Mouse (Mus musculus) olfactory bulb, adult 2 months (tissue): ENCODE results near the gene Tagln2. TPM values are rescaled to one million over a fixed set of nuclear protein-coding genes. Genes with fewer than 3 reads are reported as not detected.

Source experiments
- H3K27ac ChIP-seq: fragments of 200-500 bp; 2 replicates; pipeline ENCODE4 v1.5.1; 2012; ENCODE audit warnings: low read depth, low read length; ENCODE audit not compliant: insufficient read depth
- H3K4me1 ChIP-seq: fragments of 200-500 bp; 2 replicates; pipeline ENCODE4 v1.6.1; 2012; ENCODE audit warnings: low read length; ENCODE audit not compliant: control insufficient read depth, insufficient read depth
- H3K4me3 ChIP-seq: fragments of 200-500 bp; 2 replicates; pipeline ENCODE4 v1.5.1; 2012; ENCODE audit warnings: mild to moderate bottlenecking, low read depth, low read length, moderate library complexity; ENCODE audit not compliant: insufficient read depth
- CTCF ChIP-seq: fragments of 200-500 bp; IDR thresholded peaks from 2 replicates; pipeline ENCODE4 v1.5.1; 2012; ENCODE audit warnings: low read depth, mild to moderate bottlenecking, low read length, moderate library complexity; ENCODE audit not compliant: insufficient read depth
- POLR2A ChIP-seq: fragments of 200-500 bp; IDR thresholded peaks from 2 replicates; pipeline ENCODE4 v1.6.1; 2012; ENCODE audit warnings: mild to moderate bottlenecking, low read depth, low read length, moderate library complexity; ENCODE audit not compliant: insufficient read depth
- WGBS: fragments of 180-500 bp; shearing (Covaris S2); methylation state at CpG from one replicate; pipeline ENCODE4 v1.1.7; 2018; 5-methylcytosine and 5-hydroxymethylcytosine counted together
- polyA plus RNA-seq: library from polyadenylated mRNA; stranded (reverse); fragments of >200 nt; gene quantifications from 2 replicates; pipeline ENCODE4 v1.2.4, GENCODE M21; 2012; ENCODE audit warnings: low replicate concordance; ENCODE audit not compliant: missing spikeins, insufficient read depth, insufficient read length

Gene Tagln2
- polyA plus RNA-seq, 1 experiment = not detected

DNA sequence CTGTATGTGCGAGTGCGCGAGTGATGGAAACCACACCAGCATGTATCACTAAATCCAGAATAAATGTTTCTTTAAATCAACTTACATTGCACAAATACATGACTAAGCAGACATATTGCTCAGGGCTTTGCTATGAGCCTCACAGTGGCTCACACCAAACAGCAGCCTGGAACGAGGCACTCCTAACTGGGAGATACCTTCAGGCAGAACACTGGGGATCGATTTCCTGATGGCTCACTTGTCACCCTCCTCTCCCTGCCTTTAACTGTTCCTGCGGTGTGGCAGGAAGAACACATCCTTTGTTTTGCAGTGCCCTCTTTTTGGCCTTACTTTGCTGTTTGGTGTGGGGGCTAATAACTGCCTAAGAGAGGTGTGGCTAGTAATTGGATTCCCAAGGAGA lies 19.8 kb downstream of the Tagln2 start:
- TF ChIP-seq POLR2A = no peak
- no peak for TF ChIP-seq CTCF
- Histone ChIP-seq H3K27ac (no peak overlapping the region), H3K4me1 (peaks cover 7% of the 10 kb centered on the region), H3K4me3 (no peak overlapping the region)
- WGBS = 74% methylated on average over 6 of the region's 6 CpGs

DNA sequence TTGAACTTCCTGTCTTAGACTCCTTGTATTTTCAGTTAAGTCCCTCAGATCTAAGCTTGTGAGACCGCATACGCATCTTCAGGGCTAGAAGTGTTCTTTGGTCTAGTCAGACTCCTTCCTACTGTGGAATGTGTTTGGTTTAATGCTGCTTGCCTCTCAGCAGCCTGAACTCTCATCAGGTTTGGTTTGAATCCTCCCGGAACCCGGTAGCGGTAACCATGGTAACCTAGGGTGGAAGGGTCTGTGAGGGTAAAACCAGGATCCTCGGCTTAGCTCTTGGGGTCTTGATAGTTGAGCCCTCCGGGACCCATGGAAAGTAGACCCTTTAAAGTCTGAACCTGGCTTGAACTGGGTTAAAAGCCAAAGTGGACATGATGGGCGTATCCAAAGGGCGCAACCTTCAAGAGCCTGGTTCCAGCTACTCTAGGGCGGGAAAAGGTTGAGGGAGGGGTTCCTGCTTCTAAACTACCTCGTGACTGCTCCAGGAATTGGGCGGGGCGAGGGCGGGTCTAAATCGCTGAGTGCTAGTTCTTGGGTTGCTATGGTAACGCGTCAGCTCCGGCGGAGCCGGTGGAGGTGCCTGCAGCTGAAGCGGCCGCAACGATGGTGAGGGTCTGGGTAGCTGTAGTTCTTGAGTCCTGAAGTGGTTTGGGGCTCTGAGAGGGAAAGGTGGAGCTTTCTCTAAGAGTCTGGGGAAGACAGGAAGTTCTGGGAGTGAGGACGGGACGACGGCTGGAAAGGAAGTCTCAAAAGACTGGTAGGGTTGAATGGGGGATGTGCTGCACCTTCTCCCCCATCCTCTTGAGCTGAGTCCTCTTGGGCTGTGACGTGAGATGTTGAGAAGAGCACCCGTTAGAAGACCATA lies 21.0 kb downstream of the Tagln2 start, which contains the start of gene Cfap45:
TSS of gene Cfap45 (plus strand) at position 226 of the 865 bp plus-strand sequence.
- Histone ChIP-seq H3K4me1 (peaks cover 10% of the 10 kb centered on the region), H3K27ac (no peak within 1 kb of the TSS), H3K4me3 (peak within 1 kb of the TSS; percentile 51)
- TF ChIP-seq POLR2A = no peak
- TF ChIP-seq CTCF = no peak
- 2% methylated on average over 28 of the region's 28 CpGs for WGBS

- WGBS = 76% methylated on average over 7 of the region's 7 CpGs
- H3K4me3 ChIP-seq = no peak overlapping the region
- no peak for TF ChIP-seq CTCF
- no peak for TF ChIP-seq POLR2A
- H3K27ac ChIP-seq = no peak overlapping the region
- peaks cover 13% of the 10 kb centered on the region for H3K4me1 ChIP-seq
Observed at GRCm38 (mm10) chr1:172522524-172522923, 22.7 kb downstream of the Tagln2 start.

- 55% methylated on average over 12 of the region's 12 CpGs for WGBS
- no peak overlapping the region for H3K4me3 ChIP-seq
- TF ChIP-seq POLR2A = no peak
- no peak for TF ChIP-seq CTCF
- H3K4me1 ChIP-seq = peaks cover 13% of the 10 kb centered on the region
- no peak overlapping the region for H3K27ac ChIP-seq
Observed at GRCm38 (mm10) chr1:172523699-172524101, 23.9 kb downstream of the Tagln2 start.

DNA sequence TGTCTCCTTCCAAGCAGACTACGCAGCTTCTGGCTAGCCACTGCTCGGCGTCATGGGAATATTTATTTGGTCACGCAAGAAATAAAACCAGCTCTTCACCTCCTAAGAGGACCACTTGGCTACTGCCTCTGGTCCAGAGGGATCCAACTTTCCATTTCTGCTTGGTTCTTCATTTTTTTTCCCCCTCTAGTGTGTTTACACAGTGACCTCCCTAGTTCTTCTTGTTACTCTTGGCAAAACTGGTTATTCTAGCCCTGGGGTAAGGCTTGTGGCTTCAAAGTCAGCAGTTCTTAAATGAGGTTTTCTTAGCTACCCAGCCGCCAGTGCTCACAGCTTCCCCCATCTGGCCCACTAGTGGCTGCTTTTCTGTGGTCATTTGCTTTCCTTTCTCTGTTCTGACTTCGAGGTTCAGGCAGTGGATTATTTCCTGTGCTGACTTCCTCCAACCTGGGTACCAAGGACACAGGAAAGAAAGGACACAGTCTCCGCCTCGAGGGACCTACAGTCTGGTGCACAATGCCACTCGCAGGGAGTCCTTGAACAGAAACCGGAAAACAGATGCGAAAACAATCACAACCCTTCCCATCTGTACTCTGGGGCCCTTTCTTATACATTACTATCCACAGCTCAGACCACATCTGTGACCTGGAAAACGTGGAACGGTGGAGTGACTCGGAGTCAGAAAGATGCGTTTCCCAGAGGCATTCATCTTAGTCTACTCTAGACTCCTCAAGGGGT lies 25.3 kb downstream of the Tagln2 start:
- H3K4me1 ChIP-seq = peaks cover 11% of the 10 kb centered on the region
- no peak overlapping the region for H3K27ac ChIP-seq
- 53% methylated on average over 15 of the region's 15 CpGs for WGBS
- TF ChIP-seq CTCF (no peak), POLR2A (no peak)
- no peak overlapping the region for H3K4me3 ChIP-seq

- WGBS = 56% methylated on average over 7 of the region's 7 CpGs
- no peak overlapping the region for H3K4me3 ChIP-seq
- H3K4me1 ChIP-seq = peaks cover 16% of the 10 kb centered on the region
- TF ChIP-seq POLR2A (no peak), CTCF (no peak)
- no peak overlapping the region for H3K27ac ChIP-seq
Observed at GRCm38 (mm10) chr1:172525971-172526370, 26.1 kb downstream of the Tagln2 start.

DNA sequence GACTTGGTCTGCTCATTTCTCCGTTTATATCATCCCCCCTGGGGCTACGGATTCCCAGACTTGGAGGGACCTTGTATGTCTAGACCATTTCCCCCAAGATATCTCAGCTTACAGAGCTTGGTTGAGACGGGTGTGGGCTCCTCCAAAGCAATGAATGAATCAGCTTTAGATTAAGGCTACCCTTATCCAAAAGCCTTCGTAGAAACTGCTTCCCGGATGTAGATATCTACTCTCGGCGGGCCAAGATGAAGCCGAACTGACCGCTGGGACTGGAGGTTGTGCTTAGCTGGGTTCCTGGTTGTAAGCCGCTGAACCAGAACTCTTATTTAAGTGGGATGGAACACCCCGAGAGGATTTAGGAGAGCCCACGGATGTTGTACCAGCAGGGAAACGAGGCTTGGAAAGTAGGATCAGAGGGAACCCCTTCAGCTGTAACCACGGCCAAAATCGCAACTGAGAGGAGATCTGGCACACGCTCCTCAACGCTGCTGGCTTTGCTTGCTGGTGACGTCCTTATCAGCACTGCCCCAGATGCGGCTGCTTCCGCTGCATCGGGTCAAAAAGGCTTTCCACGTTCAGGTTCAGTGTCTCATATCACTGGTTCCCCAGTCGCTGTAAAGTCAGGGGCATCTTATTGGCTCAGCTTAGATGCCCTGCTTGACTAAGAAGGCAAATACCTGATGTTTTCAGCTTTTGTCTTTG lies 26.7 kb downstream of the Tagln2 start:
- 72% methylated on average over 23 of the region's 23 CpGs for WGBS

GRCm38 (mm10) chr1:172527431-172527830 lies 27.6 kb downstream of the Tagln2 start:
- WGBS = 96% methylated on average over 10 of the region's 10 CpGs
- TF ChIP-seq CTCF (no peak), POLR2A (no peak)
- Histone ChIP-seq H3K4me3 (no peak overlapping the region), H3K4me1 (peaks cover 18% of the 10 kb centered on the region), H3K27ac (no peak overlapping the region)

More for the DNA sequence above, 26.7 kb downstream of the Tagln2 start:
- TF ChIP-seq CTCF (no peak), POLR2A (no peak)
- peaks cover 13% of the 10 kb centered on the region for H3K4me1 ChIP-seq
- no peak overlapping the region for H3K4me3 ChIP-seq
- H3K27ac ChIP-seq = no peak overlapping the region
